Mouse (Mus musculus) cerebellum, adult 2 months (tissue): Measurements from ENCODE around the gene Macf1.

Experiments
- CTCF ChIP-seq: fragments of 200-500 bp; IDR thresholded peaks from 2 replicates; pipeline ENCODE4 v1.5.1; 2011; ENCODE audit warnings: low read depth, mild to moderate bottlenecking, control low read depth, low read length, moderate library complexity, borderline replicate concordance; ENCODE audit not compliant: insufficient read depth
- POLR2A ChIP-seq: fragments of 200-500 bp; IDR thresholded peaks from 2 replicates; pipeline ENCODE4 v1.6.1; 2011; ENCODE audit warnings: low read length, control low read depth, borderline replicate concordance; ENCODE audit not compliant: insufficient read depth

- TF ChIP-seq POLR2A (no peak), CTCF (no peak)
These were observed 301.0 kb downstream of the Macf1 start for GRCm38 (mm10) chr4:123383173-123383572.
